Mouse (Mus musculus): ENCODE measurements around the gene Tmod2.
"Not testable (repeated sequence)": the region's sequence is repeated elsewhere in the genome, so short reads cannot be mapped to it uniquely, and the experiment has no call there.

Tmod2 gene

DNA sequence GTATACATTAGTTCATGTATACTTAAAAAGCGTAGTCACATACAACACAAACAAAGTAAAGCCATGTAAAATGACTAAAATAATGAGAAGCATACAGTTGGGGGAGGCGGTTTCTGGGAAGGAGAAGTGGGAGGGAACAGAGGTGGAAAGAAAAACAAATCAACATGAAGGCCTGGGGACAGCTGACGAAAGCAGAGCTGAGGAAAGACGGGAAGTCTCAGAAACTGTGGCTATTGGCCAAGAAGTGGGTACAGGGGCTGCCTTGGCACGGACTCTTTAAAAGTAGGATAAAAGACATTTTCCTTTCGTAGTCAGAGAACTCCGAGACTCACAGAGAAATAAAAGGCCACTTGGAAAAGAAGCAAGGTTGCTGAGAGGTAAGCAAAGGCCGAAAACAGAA lies 62.1 kb downstream of the Tmod2 start:
- DNase-seq (ENCODE audit: low spot score): peak; percentile 55

DNA sequence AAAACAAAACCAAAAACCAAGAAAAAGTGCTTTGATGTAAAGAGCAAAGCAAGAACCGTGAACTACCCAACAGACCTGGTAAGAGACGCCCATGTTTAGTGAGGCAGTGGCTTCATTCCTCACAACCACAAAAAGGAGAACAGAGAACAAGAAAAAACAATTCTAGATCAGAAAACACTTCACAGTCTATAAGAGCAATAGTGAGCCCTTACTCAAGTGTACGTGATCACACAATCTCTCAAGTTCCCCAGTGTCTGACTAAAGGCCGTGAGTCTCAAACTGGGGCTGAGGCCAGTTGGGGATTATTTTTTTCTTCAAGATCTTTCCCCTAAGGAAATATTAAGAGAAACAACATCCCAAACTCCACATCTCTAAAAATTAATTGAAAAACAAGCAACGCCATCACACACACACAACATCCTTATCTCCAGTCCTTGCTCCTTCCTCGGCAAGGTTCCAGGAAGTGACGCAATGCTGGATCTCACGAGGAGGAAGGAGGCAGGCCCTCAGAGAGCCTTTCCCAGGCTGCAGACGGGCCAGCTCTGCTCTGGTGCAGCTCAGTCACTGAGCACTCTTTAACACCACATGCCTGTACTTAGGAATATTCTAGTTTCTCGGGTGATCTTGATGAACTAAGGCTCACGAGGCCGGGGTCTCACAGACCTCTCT lies 64.1 kb downstream of the Tmod2 start:
- DNase-seq (ENCODE audit: low spot score): peak; percentile 96

DNA sequence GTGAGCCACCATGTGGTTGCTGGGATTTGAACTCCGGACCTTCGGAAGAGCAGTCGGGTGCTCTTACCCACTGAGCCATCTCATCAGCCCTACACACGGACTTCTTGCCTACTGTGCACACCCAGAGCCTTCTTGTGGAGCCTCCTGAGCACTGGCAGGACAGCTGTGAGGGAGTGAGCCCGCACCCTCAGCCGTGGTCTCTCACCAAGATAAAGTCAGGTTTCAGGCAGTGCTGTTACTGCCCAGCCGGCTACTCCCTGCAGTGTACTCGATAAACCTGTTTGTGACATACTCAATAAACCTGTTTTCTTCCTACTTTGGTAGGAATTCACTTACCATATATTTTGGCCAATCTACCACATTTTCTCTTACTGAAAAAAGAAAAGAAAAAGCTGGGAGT lies 65.6 kb downstream of the Tmod2 start:
- DNase-seq (ENCODE audit: low spot score): no peak

DNA sequence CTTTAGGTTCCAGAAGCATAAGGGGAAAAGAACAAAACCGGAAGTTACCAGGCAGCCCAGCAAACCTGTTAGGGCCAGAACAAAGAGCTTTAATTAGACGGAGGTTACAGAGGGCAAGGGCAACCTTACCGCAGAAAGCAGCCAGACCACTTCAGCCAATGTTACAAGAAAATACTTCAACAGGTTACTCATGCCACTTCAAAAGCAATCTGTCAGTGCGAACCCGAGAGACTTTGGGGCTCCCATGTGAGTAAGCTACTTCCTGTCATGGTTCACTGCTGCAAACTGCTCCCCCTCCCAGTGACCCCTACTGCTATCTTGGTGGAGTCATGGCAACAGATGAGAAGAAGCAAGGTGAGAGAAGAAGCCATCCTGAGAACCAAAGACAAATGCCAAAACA lies 69.6 kb downstream of the Tmod2 start:
- DNase-seq (ENCODE audit: low spot score): peak; percentile 84

DNA sequence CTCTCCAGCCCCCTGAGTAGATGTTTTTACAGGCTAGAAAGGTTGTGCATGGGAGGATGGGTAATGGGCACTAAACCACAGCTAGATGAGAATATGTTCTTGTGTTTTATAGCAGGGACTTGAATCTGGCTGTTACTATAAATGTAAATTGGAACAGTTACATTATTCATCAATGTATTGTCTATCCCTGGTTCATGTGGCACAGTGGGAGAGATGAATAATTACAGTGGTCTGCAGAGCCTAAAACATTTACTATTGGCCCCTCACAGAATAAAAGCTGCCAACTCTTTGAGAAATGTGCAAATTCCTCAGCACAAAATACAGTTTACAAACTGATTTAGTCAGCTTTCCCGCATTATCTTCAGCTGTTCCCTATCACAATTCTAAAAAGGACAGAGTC lies 74.7 kb downstream of the Tmod2 start:
- no peak for DNase-seq (ENCODE audit: low spot score)

DNA sequence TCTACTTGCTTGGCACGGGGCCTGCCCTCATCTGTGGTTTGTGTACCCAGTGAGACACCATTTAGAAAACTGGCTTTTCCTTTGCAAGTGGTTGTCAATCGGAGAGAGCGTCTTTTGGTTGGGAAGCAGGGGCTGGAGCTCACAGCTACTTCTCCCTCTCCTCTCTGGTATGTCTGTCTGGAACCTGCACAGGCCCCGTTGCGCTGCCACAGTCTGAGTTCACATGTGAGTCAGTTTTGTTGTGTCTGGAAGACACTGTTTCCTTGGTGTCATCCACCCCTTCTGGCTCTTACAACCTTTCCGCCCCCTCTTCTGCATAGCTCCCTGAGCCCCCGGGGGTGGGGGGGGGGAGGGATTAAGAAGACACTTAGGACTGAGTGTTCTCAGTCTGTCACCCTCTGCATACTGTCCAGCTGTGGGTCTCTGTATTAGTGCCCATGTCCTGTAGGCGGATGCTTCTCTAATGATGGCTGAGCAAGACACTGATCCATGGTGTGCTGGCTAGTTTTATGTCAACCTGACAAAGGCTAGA lies 76.6 kb downstream of the Tmod2 start:
- DNase-seq (ENCODE audit: low spot score): no peak

DNA sequence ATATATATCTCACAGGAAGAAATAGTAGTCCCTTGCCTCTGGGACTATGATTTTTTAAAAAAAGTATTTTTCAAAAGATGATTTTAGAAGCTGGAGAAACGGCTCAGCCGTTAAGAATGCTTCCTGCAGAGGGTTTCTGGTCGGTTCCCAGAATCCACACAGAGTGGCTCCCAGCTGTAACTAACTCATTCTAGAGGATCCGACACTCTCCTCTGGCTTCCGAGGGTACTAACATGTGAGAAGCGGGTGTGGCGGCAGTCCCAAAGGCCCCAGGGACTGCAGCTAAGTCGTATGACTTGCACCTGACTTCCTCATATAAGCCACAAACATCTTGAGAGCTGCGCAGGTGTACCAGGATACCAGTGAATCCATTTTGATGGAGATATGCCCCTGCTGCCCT lies 78.1 kb downstream of the Tmod2 start:
- DNase-seq (ENCODE audit: low spot score): not testable (repeated sequence)

DNA sequence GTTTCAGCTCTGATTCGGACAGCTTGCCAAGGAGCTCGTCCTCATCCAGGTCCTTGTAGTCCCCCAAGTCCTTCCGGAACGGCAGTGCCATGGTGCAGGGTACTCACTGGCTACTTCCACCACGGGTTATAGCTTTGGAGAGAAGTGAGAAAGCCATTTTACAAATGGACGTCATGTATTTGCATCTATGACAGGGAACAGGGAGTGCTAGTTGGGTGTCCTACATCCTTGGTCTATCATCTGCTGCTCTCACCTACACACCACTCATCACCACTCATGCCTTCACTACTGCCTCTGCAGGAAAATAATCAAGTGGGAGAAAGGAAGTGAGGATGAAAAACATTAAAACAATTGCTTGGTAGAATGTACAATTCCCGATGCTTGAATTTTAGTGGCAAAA lies 78.7 kb downstream of the Tmod2 start:
- DNase-seq (ENCODE audit: low spot score): no peak

DNA sequence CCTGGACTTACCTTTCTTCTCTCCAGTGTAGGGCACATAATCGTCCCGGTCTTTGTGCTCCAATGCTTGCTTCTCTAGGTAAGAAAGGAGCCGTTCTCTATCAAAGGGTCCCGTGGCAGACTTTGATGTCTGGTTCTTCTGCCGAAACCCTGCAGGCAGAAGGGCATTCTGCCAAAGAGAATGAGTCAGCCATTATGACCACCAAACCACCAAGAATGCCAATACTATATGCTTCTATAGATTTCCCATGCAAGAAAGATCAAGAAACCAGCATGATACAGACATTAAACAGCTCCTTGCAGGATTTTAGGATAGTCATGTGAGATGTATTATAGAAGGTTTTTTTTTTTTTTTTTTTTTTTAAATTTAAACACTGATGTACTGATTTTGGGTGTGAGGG lies 81.8 kb downstream of the Tmod2 start:
- DNase-seq (ENCODE audit: low spot score): no peak

DNA sequence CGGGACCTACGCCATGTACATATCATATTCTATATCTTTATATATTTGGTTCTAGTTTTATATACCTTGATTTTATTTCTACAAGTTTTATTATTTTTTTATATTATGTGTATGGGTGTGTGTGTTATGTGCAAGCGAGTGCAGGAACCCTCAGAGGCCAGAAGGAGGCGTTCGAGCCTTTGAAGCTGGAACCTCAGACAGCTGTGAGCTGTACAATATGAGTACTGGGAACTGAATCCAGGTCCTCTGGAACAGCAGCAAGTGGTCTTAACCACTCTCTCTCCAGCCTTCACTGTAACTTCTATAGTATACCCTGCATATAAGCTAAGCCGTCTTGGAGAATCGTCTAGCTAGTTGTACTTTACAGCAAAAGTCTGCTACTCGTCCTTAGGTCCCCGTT lies 83.0 kb downstream of the Tmod2 start:
- DNase-seq (ENCODE audit: low spot score): no peak

DNA sequence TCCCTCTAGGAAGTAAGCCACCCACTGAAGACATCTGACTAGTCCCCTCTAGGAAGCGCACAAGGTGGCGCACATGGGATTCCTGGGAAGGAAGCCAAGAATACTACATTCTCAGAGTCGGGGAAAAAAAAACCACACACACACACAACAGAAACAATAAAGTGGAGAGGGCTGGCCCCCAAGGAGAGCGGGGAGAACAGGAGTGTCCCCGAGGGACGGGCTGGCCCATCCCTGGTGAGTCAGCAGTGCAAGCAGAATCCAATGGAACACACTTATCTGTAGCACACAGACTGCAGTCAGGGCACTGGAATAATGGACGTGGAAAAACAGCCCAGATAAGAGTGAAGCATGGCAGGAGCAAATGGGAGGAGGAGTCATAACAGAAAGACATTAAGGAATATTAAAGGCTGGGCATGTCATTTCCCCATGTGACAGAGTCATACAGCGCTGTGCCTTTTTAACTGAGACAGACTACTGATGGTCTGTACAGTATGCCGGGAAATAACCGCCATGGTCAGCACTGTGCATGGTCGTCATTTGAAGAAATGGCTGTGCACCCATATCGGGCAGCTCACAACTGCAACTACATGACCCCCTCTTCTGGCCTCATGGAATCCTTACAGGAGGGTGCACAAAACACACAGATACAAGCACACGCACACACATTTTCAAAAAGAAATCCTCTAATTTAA lies 83.6 kb downstream of the Tmod2 start:
- DNase-seq (ENCODE audit: low spot score): no peak

DNA sequence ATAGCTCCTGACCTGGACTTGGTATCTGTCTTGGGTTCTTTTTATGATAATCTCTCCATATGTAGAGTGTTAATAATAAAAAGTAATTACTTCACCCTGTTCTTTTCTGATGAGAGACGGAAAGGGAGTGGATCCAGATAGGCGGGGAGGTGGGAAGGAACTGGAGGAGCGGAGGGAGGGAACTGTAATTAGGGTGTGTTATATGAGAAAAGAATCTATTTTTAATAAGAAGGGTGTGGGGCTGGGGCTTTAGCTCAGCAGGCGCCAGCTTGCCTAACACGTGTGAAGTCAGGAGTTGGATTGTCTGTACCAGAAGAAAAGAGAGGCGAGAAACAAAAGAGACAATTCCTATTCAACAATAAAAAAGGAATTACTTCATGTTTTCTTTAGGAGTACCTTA lies 87.5 kb downstream of the Tmod2 start:
- DNase-seq (ENCODE audit: low spot score): peak; percentile 51

DNA sequence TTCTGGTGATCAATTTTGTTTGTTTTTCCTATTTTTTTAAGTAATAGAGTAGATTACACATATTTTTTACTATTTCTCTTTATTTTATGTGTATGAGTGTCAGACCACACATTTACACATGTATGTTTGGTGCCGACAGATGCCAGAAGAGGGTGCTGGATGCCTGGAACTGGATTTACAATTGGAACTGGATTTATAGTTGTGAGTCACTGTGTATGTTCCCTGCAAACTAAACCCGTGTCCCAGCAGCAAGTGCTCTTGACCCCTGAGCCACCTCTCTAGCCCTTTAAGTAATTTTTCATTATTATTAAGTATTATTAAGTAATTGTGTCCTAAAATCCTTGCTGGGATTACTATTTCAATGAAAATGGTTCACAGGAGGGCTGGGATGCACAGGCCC lies 88.9 kb downstream of the Tmod2 start:
- no peak for DNase-seq (ENCODE audit: low spot score)

DNA sequence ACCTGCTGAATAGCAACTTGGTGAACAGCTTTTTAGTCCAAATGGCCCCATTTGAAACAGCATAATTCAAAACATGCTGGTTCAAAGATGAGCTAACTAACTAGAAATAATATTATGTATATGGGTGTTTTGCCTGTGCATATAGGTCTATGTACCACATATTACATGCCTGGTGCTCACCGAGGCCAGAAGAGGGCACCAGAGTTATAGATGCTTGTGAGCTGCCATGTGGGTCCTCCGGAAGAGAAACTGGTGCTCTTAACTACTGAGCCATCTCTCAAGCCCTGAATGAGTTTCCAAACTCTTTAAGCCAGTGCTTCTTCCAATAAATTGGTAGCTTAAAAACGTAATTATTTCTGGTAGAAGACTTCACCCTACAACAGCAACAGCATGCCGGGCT lies 89.3 kb downstream of the Tmod2 start:
- DNase-seq (ENCODE audit: low spot score): peak; percentile 82

DNA sequence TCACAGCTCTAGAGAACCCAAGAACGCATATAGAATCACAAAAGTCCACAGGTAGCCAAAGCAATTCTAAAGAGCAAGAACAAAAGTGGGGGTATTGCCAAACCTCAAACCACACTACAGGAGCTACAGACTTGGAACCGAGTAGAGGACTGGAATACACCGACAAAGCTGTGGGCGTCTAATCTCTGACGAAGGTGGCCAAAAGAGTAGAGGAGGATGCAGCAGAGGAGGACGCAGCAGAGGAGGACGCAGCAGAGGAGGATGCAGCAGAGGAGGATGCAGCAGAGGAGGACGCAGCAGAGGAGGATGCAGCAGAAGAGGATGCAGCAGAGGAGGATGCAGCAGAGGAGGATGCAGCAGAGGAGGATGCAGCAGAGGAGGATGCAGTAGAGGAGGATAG lies 90.2 kb downstream of the Tmod2 start:
- DNase-seq (ENCODE audit: low spot score): no peak

DNA sequence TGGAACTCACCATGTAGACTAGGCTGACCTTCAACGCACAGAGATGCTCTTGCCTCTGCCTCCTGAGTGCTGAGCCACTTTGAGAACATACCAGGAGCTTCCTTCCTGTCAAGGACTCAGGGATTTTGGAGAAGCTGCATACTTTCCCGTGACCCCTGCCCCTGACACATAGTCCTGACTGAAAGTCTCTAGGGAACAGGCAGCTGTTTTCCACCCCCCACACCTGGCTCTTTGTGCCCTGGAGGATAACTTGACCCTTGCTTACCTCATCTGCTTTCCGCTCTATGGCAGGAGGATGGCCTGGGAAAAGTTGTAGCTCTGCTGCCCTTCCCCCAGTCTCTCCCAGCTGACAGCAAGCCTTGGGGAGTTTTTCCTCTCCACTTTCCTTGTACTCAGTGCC lies 93.4 kb downstream of the Tmod2 start:
- DNase-seq (ENCODE audit: low spot score): no peak
